Mouse (Mus musculus) spleen, adult 2 months (tissue): ENCODE measurements around the gene Dock7. TPM values are rescaled to one million over a fixed set of nuclear protein-coding genes. Genes with fewer than 3 reads are reported as not detected.

Experiments used
- DNase-seq, 2 experiments: peaks; one replicate each; pipeline versions ENCODE4 v3.0.0 to v3.0.0-alpha.2; 2012 to 2021; ENCODE audit warnings: low spot score in 2 of 2, low read depth in 1 of 2
- H3K27ac ChIP-seq: fragments of 200-500 bp; 2 replicates; pipeline ENCODE4 v1.5.1; 2012; ENCODE audit warnings: low read length, inconsistent platforms; ENCODE audit not compliant: insufficient read depth
- H3K27me3 ChIP-seq: fragments of 200-500 bp; 2 replicates; pipeline ENCODE4 v1.6.1; 2012; ENCODE audit warnings: mild to moderate bottlenecking, moderate library complexity, low read length, inconsistent platforms; ENCODE audit not compliant: control insufficient read depth, insufficient read depth
- H3K36me3 ChIP-seq: fragments of 200-500 bp; 2 replicates; pipeline ENCODE4 v1.6.1; 2012; ENCODE audit warnings: mild to moderate bottlenecking, low read length, inconsistent platforms; ENCODE audit not compliant: control insufficient read depth, insufficient read depth
- H3K4me1 ChIP-seq: fragments of 200-500 bp; 2 replicates; pipeline ENCODE4 v1.6.1; 2011; ENCODE audit warnings: inconsistent platforms; ENCODE audit not compliant: control insufficient read depth, insufficient read depth, insufficient read length
- H3K4me3 ChIP-seq: fragments of 200-500 bp; 2 replicates; pipeline ENCODE4 v1.5.1; 2011; ENCODE audit warnings: mild to moderate bottlenecking, inconsistent platforms; ENCODE audit not compliant: insufficient read depth, insufficient read length; ENCODE audit errors: extremely low read depth
- CTCF ChIP-seq: fragments of 200-500 bp; IDR thresholded peaks from 2 replicates; pipeline ENCODE4 v1.5.1; 2011; ENCODE audit warnings: mild to moderate bottlenecking, inconsistent platforms; ENCODE audit not compliant: insufficient read depth, insufficient read length, insufficient replicate concordance; ENCODE audit errors: extremely low read depth
- POLR2A ChIP-seq: fragments of 200-500 bp; IDR thresholded peaks from 2 replicates; pipeline ENCODE4 v1.6.1; 2011; ENCODE audit warnings: low read depth, low read length, inconsistent platforms
- WGBS: fragments of 180-500 bp; shearing (Covaris S2); methylation state at CpG from one replicate; pipeline ENCODE4 v1.1.7; 2018; 5-methylcytosine and 5-hydroxymethylcytosine counted together
- polyA plus RNA-seq: library from polyadenylated mRNA; depleted of rRNA; stranded (reverse); fragments of >200 nt; gene quantifications from 2 replicates; pipeline ENCODE4 v1.2.3, GENCODE M21; 2012; rRNA removed

Gene Dock7
- 5.4 and 6.8 TPM in 2 replicates for polyA plus RNA-seq

- H3K36me3 ChIP-seq = no peaks in the 10 kb centered on the region
- peaks cover 8% of the 10 kb centered on the region for H3K27me3 ChIP-seq
- peak in 1 of 2 experiments; percentile 6 for DNase-seq
- no peaks in the 10 kb centered on the region; the same call in 1 of the 2 replicates for H3K4me1 ChIP-seq
- peak within 1 kb of the TSS; percentile 62 for H3K4me3 ChIP-seq
- WGBS = 1% methylated on average over 90 of the region's 117 CpGs
- TF ChIP-seq CTCF (no peak), POLR2A (no peak)
- peak within 1 kb of the TSS; percentile 29; the same call in 1 of the 2 replicates for H3K27ac ChIP-seq
Observed at GRCm38 (mm10) chr4:99120211-99121122, at the start of gene Dock7. Gene Dock7 (minus strand): TSS chr4:99120915.

- Histone ChIP-seq H3K4me1 (no peaks in the 10 kb centered on the region), H3K27ac (no peak overlapping the region), H3K4me3 (no peak overlapping the region), H3K36me3 (no peaks in the 10 kb centered on the region), H3K27me3 (no peaks in the 10 kb centered on the region)
- WGBS = 78% methylated on average over 5 of the region's 5 CpGs
- no peak for DNase-seq
- no peak for TF ChIP-seq CTCF
- TF ChIP-seq POLR2A = no peak
Observed at GRCm38 (mm10) chr4:99168869-99169268, 48.2 kb upstream of the Dock7 start.

GRCm38 (mm10) chr4:99163547-99163946, 42.8 kb upstream of the Dock7 start:
- Histone ChIP-seq H3K27me3 (no peaks in the 10 kb centered on the region), H3K4me3 (no peak overlapping the region), H3K4me1 (no peaks in the 10 kb centered on the region), H3K27ac (no peak overlapping the region), H3K36me3 (no peaks in the 10 kb centered on the region)
- WGBS = 15% methylated on average over 4 of the region's 4 CpGs
- DNase-seq = no peak
- TF ChIP-seq CTCF = no peak
- TF ChIP-seq POLR2A = no peak

GRCm38 (mm10) chr4:99163001-99163400, 42.3 kb upstream of the Dock7 start:
- Histone ChIP-seq H3K4me3 (no peak overlapping the region), H3K27ac (peak overlapping the region; percentile 22; the same call in 1 of the 2 replicates), H3K36me3 (no peaks in the 10 kb centered on the region), H3K4me1 (no peaks in the 10 kb centered on the region), H3K27me3 (no peaks in the 10 kb centered on the region)
- TF ChIP-seq CTCF = no peak
- TF ChIP-seq POLR2A = no peak
- WGBS = 64% methylated on average over 9 of the region's 9 CpGs
- no peak for DNase-seq

GRCm38 (mm10) chr4:99161457-99161971, 40.8 kb upstream of the Dock7 start:
- H3K36me3 ChIP-seq = no peaks in the 10 kb centered on the region
- no peaks in the 10 kb centered on the region for H3K4me1 ChIP-seq
- DNase-seq = no peak
- TF ChIP-seq CTCF = no peak
- TF ChIP-seq POLR2A = no peak
- no peak overlapping the region for H3K4me3 ChIP-seq
- peak overlapping the region; percentile 60 for H3K27ac ChIP-seq
- no peaks in the 10 kb centered on the region for H3K27me3 ChIP-seq
- WGBS = 47% methylated on average over 6 of the region's 6 CpGs

GRCm38 (mm10) chr4:99160899-99161298, 40.2 kb upstream of the Dock7 start:
- TF ChIP-seq POLR2A = no peak
- no peak for TF ChIP-seq CTCF
- Histone ChIP-seq H3K27me3 (no peaks in the 10 kb centered on the region), H3K27ac (no peak overlapping the region), H3K36me3 (no peaks in the 10 kb centered on the region), H3K4me1 (no peaks in the 10 kb centered on the region), H3K4me3 (no peak overlapping the region)
- no peak for DNase-seq
- 84% methylated on average over 5 of the region's 5 CpGs for WGBS
